Mouse (Mus musculus) embryonic fibroblast, embryonic 13.5 days (primary cell): Measurements from ENCODE around the gene AC134908.4.

Experiments used
- CTCF ChIP-seq: IDR thresholded peaks from 2 replicates; pipeline ENCODE4 v1.5.1; 2011; ENCODE audit warnings: mild to moderate bottlenecking, control low read depth, low read length, moderate library complexity, borderline replicate concordance; ENCODE audit not compliant: insufficient read depth
- POLR2A ChIP-seq: IDR thresholded peaks from 2 replicates; pipeline ENCODE4 v1.6.1; 2011; ENCODE audit warnings: low read depth, mild to moderate bottlenecking, control low read depth, low read length, moderate library complexity

DNA sequence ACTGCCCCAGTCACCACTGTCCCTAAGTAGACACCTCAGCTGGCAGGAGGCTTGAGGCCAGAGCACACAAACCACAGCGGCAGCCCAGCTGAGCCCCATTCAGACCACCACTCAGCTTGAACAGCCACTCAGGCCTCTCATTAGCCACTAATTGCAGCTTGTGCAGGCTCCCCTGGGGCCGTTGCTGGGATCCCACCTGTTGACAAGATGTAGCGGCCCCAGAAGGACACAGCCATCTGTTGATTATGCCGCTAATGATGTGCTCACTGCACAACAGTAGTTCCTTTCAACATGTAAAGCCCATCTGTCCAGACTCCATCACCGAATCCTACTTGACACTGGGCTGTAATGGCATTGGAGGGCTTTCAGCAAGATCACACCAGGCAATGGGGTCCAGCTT lies 29.6 kb downstream of the AC134908.4 start:
- TF ChIP-seq POLR2A (no peak), CTCF (no peak)
